Mouse (Mus musculus) embryonic fibroblast, embryonic 13.5 days (primary cell): ENCODE data around the gene Rora.
A peak's percentile ranks its signal among the peaks of the same experiment; 100 is the strongest.

Source experiments
- CTCF ChIP-seq: IDR thresholded peaks from 2 replicates; pipeline ENCODE4 v1.5.1; 2011; ENCODE audit warnings: mild to moderate bottlenecking, control low read depth, low read length, moderate library complexity, borderline replicate concordance; ENCODE audit not compliant: insufficient read depth
- POLR2A ChIP-seq: IDR thresholded peaks from 2 replicates; pipeline ENCODE4 v1.6.1; 2011; ENCODE audit warnings: low read depth, mild to moderate bottlenecking, control low read depth, low read length, moderate library complexity

- TF ChIP-seq POLR2A (peak; percentile 60), CTCF (0 out of 2 replicates have a peak, but pooled peaks have one; percentile 10)
Observed at GRCm38 (mm10) chr9:68653211-68654038, at the start of gene Rora.
